Mouse (Mus musculus) embryo, embryonic 10.5 days (tissue): Measurements from ENCODE around the gene Gatb.
"Not testable (repeated sequence)": the region's sequence is repeated elsewhere in the genome, so short reads cannot be mapped to it uniquely, and the experiment has no call there.

Source experiments
- DNase-seq: peaks from one replicate; pipeline ENCODE4 v3.0.0-alpha.2; 2015; ENCODE audit warnings: low spot score

The Gatb gene

DNA sequence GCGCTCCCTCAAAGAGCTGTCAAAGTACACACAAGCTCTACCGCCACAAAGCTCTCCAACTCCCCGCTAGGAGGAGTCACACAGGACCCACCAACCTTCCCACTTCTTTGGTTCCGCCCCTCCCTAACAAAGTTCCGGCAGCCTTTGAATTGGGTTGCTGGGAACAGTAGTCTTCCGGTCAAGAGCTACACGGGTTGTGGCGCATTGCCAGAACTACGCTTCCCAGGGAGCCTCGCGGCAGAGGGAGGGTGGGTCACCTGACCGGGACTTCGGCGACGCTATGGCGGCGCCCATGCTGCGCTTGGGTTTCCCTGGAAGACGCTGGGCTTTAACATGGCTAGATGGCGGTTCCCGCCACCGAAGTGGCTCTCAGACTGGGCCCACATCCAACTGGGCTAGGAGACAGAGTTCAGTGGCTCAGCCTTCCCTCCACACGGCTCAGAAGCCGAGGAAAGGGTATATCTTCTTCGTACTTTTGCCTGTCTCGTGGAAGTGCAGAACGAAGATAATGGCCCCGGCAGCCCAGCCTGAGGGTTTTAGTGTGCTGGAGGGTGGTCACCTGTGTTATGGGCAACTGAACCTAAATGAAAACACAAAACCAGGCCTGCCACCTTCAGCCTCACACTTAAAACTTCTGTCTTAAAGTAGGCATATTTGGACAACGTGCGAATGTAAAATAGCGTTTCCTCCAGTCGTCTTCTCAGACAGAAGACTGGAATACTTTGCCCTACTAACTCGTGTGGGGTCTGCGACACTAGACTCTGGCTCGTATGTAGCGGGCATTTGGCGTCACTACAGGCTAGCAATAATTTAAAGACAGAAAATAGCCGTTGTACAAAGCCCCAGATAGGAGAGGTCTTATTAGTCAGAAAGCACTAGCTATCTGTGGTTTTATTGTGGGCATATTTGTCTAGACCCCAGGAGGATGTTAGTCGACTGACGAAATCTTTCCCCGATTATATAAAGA lies at the start of gene Gatb:
TSS of gene Gatb (plus strand) at position 256 of the 967 bp plus-strand sequence.
- peak; percentile 99 for DNase-seq

DNA sequence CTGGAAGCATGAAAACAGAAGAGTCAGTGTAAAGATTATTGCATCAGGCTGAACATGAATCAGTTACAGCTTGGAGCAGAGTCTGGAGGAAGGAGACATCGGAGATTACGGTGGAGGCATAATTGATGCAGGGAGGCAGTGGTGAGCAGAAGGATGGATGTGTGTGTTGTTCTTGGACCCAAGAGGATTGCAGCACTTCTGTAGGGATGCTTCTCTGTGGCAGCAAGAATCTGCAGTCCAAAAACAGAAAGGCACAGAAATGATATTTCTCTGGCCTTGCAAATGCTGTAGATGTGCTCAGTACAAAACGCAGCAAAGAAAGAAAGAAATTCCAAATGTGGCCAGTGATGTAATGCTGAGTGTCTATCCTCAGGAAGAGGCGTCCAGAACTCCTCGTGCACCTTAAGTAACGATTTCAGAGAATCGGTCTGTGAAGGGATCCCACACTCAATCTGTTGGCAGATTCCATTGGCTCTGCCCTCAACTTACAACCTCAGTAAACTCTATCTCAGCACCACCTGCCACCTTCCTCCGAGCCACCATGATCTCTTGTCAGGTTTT lies 43.2 kb upstream of the Gatb start:
- no peak for DNase-seq

DNA sequence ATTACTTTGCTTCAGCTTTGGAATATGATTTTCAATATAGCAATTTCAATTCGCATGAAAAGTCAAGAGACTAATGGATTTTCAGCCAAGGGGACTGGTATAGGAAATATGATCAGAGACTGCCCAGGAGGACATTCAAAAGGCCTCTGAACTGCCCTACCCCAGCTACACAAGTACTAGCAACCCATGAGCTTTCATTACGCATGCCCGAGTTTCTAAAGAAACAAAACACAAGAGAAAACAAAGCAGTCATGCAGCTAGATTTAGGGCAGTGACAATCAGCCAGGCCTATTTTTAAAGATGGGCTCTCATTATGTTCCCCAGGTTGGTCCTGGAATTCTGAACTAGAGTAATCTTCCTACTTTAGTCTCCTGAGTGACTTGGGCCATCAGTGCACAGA lies 41.5 kb upstream of the Gatb start:
- no peak for DNase-seq

DNA sequence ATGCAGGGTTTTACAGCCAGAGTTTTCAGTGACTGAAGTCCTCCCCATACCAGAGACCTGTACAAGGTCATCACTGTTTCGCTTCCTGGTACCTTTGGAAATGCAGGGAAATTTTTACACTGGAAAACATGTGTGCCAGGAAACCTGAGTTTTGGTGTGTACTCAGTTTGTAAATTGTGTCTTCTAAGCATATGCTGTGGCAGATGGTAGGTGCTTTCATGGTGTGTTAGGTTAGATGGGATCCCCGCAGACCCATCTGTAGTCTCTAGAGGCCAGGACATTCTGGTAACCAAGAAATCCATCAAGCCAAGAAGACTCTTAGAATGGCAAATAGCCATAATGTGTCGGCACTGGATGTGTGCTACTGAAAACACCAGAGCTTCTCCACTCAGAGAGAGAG lies 38.9 kb upstream of the Gatb start:
- DNase-seq, result no peak

DNA sequence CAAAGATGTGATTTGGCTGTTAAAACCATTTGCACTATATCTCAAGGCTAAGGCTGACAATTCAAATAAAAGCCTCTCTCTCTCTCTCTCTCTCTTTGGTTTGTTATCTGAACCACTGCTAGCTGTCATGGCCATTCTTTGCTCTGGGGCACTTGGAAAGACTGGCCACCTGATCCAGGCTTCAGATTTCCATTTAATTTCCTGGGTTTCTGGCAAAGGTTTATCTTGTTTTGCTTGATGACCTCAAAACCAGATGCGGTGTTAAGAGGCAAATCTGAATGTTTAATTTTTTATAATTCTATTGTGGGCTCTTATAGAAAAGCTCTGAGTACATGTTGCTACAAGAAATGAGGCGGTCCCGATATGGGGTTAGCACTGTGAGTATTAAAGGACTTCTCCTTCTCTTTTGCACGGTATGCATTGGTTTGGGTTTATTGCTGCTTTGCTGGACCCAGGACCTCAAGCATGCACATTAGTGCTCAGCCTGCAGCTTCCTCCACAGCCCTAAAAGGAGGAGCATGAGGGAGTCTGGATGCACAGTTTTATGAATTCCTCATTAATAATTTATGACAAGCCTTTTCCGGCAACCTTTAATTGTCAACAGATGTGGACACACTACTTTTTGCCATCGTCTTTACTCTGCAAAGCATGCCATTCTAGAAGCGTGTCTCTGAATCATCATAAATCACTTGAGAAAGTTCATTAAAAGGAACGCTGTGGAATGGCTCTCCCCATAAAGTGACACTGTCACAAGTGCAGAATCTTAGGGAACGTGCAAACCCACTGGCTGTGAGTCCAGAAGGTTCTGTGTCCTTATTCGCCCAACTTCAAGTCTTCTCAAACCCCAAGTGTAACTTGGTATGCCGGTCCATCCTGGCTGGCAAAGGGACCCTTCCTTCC lies 38.0 kb upstream of the Gatb start:
- peak; percentile 26 for DNase-seq

DNA sequence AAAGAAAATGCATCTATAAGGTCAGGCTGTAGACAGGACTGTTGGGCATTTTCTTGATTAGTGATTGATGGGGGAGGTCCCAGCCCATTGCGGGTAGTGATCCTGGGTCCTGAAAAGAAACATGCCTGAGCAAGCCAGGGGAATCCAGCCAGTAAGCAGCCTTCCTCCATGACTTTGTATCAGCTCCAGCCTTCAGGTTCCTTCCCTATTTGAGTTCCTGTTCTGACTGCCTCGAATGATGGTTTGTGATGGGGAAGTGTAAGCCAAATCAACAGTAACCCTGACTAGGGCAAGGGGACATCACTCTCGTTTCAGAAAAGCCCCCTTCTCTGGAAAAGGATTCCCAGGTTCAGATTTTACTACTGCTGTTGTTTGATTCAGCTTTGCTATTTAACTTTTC lies 31.2 kb upstream of the Gatb start:
- DNase-seq, result no peak

DNA sequence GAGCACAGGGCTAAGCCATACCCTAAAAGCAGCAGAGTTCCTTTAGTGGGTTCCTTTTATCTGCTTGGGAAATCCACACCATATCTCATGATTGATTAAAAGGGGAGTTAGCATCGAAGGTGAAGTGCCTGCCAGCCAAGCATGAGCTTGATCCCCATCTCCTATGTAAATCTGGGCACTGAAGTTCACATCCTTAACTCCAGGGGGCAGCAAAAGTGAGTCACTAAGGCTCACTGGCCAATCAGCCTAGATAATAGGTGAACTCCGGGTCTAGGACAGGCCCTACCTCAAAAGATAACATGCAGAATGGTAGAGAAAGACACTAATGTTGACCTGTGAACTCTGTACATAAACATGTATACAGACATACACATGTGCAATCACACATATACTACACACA lies 30.3 kb upstream of the Gatb start:
- DNase-seq, result peak; percentile 57

DNA sequence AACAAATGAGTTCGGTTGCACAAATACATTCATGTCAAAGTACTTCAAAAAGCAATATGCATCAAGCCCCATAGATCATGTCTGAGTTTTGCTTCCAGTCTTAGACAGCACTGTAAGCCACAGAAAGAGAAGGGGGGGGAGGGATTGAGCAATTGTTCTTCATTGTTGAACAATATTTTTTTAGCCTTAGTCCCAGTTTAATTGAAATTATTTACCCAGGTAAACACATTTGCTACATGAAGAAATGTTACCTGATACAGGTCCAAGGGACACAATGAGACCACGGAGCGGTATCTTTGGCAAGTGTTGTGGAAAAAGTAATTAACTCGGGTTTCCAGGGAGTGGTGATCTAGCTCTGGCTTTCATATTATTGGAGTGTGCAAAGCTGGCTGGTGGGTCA lies 23.6 kb upstream of the Gatb start:
- DNase-seq, result no peak

DNA sequence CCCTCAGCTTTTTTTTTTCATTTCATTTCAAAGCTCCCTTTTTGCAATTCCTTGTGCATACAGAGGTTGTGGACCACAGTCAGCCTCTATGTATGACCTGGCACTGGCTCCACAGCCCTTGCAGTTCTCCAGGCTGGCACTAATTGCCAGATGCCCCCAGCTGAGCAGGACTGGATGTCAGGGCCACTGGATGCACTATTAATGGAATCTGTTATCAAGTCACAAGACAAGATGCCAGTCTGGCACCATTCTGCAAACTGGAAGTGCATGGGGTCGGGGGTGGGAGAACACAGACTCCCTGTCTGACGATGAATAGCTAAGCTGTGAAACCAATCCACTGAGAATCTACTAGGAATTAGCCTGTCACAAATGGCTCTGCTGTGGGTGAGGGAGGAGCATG lies 22.6 kb upstream of the Gatb start:
- no peak for DNase-seq

DNA sequence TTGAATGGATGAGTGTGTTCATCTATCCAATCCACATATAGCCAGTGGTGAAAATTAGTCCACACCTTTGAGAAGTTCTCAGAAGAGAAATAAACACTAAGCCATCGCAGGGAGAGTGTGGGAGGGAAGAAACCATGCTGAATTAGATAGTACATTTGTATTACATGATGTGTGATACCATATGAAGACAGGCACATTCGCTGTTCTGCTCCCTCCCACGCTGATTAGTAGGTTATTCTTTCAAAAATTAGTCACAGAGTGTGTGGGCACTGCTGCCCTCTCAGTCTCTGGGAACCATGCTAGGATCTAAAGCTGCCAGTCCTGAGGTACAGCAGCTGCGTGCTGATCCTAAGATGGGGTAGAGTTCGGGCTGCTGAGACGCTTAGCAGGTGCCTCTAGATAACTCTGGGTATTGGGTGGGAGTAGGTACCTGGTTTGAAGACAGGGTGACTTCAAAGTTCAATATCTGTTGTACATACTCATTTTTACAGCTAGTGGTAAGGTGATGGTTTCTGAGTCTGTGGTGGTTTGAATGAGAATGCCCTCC lies 20.1 kb upstream of the Gatb start:
- DNase-seq, result no peak

DNA sequence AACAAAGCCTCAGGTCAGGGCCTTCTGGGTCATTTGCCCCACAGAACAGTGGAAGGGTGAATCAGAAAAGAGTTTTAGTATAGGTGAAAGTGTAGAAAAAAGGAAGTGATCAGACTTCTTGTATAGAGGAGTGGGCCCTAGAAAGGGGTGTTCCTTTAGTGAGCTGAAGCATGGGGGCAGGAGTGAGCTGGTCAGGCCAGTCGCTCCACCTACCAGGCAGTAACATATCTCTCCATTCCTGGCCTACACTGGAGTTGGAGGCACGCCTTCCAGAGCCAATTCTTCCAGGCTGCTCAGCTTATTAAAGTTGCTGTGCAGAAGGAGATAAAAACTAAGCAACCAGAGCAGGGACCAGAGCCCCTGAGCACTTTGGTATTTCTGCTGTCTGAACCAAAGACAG lies 9.3 kb upstream of the Gatb start:
- DNase-seq, result no peak

DNA sequence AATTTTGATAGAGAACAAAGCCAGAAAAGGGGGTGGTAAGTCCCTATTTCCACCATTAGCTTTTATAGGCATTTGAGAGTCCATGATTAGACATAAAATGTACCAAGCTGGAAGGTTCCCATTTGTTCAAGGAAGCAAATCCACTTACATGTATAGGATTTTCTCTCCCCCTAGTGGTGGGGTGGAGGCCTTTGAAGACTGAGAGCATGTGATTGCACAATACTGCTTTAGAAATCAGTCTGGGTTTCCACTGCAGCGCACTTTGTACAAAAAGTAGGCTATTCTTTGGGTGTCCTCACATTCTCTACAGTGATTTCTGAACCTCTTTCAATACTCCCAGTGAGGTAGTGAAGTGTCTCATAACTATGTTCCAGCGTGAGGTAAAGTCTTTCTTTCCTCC lies 2.6 kb upstream of the Gatb start:
- peak; percentile 85 for DNase-seq

DNA sequence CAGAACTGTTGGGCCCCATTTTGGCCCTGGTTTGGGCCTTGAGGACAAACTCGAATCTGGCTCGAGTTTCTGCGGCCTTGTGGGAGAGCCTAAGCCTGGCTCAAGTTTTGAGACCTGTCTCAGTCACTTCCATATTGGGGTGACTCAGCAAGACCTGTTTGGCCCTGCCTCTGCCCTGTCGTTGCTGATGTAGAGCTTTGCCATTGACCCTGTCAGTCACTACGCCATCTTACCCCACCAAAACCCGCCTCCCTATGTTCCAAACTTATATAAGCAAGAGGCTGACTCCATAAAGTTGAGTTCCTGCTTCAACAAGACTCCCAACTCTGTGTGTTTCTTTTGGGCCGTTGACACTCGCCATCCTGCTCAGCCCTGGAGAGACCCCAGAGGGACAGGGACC lies 1.4 kb upstream of the Gatb start:
- DNase-seq, result not testable (repeated sequence)

DNA sequence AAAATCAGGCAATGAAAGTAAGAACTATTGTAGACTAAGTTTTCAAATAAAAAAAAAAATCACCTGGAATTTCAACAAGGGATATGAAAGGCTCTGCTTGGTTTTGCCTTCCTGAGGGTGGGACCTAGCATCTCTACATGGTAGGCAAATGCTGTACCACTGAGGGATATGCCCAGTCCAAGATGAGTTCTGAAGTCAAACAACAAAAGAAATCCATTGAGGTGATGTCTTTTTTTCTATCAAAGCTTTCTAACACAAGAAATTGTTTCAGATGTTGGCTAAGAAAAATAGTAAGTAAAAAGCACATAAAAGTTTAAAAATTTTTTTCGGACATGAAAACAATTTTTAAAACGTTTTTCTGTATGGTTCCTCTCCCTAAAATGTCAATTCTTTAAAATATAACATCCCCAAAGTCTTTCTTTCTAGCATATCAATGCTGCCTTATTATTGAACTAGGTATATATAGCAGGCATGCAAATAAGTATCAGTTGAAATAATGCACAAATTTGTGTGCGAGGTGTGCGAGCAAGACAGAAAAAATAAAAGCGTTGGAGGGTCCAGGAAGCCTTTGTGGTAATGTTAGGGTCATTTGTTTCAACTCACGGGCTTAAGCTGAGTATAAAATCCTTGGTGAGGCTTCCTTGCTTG lies 579 bp upstream of the Gatb start:
- no peak for DNase-seq

DNA sequence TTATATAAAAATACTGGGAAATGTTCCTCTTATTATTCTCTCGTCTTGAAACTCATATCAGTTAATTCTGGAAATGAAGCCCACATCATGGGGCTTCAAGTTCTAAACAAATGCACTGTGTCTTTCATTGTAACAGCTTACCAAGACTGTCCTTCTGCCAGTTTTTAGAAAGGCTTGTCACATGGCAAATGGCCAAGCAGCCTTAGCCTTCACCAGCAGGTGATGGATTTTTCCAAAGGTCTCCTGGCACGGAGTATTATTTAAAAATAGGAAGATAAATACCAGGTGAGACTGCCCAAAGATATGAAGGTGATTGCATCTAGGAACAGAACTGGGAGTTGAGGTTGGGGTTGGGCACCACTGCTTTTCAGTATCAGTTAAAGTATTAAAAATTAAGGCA lies 8.8 kb downstream of the Gatb start:
- no peak for DNase-seq

DNA sequence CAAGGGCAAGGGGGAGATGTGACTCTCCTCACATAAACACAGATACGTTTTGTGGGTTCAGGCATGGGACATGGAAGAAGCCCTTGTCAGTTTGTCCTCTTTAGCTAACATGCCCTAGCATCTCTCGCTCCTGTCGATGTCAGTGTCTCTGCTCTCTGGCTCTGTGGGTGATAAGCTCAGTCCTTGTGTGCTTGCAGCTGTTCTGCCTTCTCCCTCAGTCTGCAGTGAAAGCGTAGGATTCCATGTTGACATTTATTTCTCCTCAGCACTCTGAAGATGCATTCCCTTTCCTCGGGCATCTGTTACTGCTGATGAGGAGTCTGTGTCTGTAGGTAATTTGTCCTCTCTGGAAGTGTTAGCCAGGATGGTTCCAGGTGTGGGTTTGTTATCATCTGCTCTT lies 9.3 kb downstream of the Gatb start:
- no peak for DNase-seq

DNA sequence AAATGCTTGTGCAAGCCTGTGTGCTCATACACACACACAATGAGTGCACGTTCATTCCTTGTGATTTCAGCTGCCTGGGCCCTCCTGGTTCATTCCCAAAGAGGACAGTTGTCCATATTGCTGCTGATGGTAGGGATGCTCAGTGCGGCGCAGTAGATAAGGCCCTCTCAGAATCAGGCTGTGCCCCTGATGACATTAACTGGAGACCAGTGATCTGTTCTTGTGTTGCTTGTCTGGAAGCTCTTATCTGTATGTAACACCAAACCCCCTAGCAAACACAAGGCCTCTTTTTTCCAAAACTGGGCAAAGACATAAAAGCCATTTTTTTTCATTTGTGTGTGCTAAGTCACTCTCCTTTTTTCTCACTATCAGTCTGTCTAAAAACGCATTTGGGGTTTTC lies 11.0 kb downstream of the Gatb start:
- no peak for DNase-seq

DNA sequence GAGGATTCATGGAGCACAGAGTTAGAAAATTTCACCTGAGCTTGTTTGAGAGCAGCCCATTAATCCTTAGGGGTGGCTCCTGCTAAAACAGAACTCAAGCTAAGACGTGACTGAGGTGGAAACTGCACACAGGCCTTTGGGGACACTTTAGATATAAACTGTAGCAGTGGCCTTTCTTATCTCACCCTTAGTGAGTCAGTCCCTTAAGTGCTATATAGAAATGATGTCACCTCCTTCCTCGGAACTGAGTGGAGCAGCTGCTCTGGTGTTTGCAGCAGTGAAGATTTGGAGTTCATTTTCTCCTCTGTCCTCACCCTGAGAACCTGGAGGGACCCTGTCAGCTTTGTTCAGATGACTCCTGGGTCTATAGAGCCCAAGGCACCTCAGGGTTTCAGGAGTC lies 14.8 kb downstream of the Gatb start:
- DNase-seq, result no peak

DNA sequence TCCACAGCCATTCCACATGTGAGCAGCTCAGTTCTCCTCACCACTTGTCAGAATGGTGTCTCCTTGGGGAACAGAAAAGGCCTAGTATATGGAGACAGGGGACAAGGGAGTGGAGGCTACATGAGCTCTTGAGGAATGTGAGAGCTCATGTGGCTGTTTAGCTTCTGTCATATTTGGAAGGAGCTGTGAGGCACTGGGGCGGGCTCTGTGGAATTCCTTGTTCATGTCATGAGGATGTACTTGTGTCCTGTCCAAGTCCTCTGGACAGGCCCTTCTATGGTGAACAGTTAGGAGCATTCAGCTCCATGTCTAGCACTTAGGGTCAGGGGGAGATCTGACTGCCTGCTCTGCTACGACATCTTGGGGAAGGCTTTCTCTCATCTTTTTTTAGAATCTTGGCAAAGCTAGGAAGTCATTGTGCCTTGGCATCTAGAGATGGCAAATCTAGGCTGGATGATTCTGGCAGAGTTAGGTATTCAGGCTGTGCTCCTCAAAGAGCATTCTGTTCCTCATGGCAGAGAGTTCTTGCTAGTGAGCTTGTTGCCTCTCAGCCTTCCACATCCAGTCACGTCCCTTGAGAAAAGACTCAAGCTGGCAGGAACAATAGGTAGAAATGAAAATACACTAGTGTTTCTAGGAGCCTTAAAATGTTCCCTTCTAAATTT lies 16.3 kb downstream of the Gatb start:
- no peak for DNase-seq

DNA sequence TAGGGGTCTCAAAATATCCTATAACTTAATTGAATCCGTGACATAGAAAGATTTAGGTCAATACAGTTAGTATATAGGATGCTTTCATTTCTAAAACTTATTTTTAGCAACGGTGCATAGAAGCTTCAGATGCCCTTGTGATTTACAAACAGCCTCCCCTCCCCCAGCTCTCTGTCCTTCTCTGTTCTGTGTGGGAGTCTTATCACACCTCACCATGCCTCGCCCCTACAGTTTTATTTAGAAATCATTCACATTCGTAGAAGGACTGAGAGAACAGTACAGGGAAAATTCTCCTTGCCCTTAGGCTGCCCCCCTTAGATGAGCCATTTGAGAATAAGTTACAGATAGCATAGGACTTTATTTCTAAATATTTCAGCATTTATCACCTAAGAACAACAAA lies 18.1 kb downstream of the Gatb start:
- no peak for DNase-seq

DNA sequence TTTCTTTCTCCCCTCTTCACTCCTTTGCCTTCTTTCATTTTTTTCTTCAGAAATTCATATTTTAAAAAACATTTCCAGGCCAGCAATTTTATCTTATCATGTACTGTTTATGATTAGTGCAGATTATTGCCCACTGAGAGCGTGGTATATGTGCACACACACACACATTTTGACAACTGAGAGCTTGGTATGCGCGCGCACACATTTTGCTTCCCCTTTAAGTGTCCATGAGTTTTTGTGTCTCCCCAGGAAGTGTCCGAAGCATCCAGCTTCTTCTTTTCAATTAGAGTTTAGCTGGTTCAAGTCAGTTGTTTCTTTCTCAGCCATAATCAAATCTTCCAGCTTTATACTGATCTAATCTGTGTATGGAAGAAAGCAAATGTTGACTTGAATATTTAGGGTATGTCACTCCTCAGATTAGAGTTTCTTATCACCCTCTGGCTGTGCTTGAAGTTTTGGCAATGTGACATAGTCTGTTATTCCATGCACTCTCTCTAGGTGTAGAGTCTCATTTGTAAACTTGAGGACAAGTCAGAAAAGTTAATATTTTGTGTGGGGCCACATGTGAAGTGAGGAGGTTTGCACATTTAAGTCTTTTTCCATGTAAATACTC lies 18.8 kb downstream of the Gatb start:
- no peak for DNase-seq
